Mouse (Mus musculus) bone marrow macrophage, adult 2 months (primary cell): ENCODE data around the gene Dock8.

Source experiments
- CTCF ChIP-seq: IDR thresholded peaks from 2 replicates; pipeline ENCODE4 v1.5.1; 2012; ENCODE audit warnings: low read depth, mild to moderate bottlenecking, low read length, moderate library complexity
- POLR2A ChIP-seq: IDR thresholded peaks from 2 replicates; pipeline ENCODE4 v1.6.1; 2012; ENCODE audit warnings: mild to moderate bottlenecking, low read depth, low read length, borderline replicate concordance

DNA sequence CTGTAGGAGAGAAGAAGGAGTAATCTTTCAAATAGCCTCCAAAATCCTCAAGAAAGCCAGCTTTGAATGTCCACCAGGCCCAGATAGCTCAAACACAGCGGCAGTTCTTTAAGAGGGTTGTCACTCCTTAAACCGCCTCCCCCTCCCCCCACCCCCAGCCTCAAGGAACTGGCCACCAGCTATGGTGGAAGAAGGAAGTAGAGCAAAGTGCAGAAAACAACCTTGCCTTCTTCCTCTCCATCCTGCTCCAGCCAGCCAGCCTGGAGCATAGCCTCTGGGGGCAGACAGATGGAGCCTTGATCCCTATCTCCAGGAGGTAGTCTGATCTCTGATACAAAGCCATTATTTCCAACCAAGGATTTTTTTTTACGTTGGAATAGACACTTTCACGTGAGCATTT, 12.0 kb upstream of the Dock8 start:
- TF ChIP-seq POLR2A (no peak), CTCF (no peak)
